Mouse (Mus musculus): ENCODE data around the gene Hivep2.

The Hivep2 gene

GRCm38 (mm10) chr10:13965974-13966829 lies at the start of gene Hivep2:
TSS of gene Hivep2 (plus strand) at chr10:13966075.
- peak; percentile 63 for DNase-seq (ENCODE audit: low spot score)

DNA sequence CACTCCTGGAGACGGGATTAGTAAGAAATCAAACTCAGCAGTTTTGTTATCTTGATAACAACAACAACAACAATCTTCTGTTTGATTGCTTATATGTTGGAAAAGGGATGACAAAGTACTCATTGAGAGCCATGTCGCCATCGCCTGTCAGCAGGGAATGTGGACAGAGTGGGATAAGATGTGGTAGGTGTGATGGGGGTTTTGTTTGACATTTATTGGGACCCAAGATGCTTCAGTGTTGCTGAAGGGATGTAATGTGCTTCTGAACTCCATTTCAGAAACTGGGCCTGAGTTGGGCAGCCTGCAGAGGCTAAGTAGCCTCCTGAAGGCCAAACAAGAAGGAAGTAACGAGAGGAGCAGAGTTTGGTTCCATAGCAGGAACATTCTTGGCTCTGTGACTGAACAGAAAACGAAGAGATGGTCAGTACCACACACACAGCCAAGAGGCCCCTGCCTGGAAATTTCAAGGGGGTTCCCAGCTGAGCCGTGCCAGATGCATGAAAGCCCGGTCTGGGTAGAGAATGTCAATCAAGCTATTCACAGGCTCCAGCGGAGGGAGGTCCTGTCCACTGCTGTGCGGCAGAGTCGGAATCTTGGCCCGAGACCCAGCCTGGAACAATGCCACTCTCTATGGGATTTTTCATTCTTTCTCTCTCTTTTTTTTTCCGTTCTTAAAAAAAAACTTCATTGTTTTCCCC lies 49.1 kb upstream of the Hivep2 start:
- no peak for DNase-seq (ENCODE audit: low spot score)

DNA sequence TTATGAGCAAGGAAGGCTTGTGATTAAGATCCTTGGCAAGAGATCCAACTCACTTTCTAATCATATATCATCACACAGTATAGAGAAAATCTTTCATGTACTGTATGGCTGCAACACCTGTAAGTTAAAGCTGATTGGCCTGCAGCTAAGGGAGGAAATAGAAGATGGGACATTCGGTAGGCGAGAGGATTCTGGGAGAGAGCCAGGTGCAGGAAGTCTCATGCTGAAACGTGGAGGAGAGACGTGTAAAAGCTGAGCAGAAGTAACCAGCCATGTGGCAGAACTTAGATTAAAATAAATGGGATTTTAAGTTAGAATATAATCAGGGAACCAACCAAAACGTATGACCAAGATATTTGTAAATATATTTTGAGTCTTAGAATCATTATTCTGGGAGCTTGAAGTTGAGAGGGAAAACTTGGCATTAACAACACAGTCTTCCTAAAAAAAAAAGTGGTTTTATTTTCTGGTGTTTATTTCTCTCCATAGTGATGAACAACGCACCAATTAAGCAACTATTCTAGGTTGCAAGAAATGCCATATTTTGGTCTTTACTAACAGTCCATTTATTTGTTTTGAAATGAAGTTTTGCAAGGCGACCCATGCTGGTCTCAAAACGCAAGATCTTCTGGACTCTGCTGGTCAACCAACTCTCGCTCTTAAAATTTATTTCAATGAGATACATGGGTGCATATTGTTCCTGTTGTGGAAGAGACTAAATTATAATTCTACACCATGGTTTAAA lies 44.1 kb upstream of the Hivep2 start:
- DNase-seq (ENCODE audit: low spot score) = no peak

- DNase-seq (ENCODE audit: low spot score) = no peak
These were observed 36.6 kb upstream of the Hivep2 start for GRCm38 (mm10) chr10:13929306-13929705.

DNA sequence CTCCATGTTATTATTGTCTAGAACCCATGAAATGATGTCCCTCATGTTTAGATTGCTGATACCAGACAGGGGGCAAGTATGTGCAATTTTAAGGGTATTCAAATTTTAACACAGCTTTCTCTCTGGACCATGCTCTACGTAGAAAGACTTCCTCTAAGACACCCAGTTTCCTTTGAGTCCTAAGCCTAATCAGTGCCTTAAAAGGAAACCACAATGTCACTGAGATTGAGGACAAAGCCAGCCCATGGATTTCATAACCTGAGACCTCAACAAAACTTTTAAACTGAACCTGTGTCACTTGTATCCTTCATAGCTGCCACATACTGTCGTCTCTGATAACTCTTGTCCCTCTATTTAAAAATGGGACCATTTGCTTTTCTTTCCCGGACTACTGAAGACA lies 33.7 kb upstream of the Hivep2 start:
- DNase-seq (ENCODE audit: low spot score) = no peak

DNA sequence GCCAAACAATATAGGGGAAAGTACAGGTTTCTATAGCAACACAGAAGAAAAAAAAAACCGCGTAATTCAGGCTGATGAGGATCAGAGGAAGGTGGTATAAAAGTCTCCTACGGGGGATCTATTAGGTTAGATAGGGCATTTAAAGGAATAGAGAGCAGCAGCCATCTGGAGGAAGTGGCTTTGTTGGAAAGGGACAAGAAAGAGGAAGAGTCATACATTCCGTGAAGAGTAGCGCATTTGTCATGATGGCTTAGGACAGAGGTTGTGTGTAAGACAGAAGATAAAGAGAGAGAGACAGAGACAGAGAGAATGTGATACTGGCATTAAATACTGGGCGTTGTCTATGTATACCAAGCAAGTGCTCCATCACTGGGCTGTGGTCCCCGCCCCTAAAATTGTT lies 32.6 kb upstream of the Hivep2 start:
- DNase-seq (ENCODE audit: low spot score) = no peak

GRCm38 (mm10) chr10:13935646-13936045 lies 30.2 kb upstream of the Hivep2 start:
- DNase-seq (ENCODE audit: low spot score) = no peak

DNA sequence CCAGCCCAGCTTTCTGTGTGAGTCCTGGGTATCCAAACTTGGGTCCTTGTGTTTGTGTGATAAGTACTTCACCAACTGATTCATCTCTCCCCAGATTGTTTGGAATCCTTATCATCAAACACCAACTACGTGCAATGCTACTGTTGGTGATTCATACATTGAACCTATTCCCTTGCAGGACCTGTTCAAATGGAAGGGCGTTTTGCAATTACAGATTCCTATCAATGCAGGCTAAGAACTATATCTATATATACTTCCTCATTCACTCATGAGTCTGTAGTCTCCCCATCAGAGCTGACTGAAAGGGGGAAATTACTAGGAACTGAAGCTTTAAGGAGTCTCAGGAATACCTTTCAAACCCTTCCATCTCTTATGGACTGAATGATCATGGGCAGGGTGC lies 24.5 kb upstream of the Hivep2 start:
- no peak for DNase-seq (ENCODE audit: low spot score)

GRCm38 (mm10) chr10:13943706-13944105 lies 22.2 kb upstream of the Hivep2 start:
- DNase-seq (ENCODE audit: low spot score) = no peak

GRCm38 (mm10) chr10:13946498-13946897 lies 19.4 kb upstream of the Hivep2 start:
- DNase-seq (ENCODE audit: low spot score) = no peak

- DNase-seq (ENCODE audit: low spot score) = no peak
These were observed 2.9 kb upstream of the Hivep2 start for GRCm38 (mm10) chr10:13962965-13963364.

DNA sequence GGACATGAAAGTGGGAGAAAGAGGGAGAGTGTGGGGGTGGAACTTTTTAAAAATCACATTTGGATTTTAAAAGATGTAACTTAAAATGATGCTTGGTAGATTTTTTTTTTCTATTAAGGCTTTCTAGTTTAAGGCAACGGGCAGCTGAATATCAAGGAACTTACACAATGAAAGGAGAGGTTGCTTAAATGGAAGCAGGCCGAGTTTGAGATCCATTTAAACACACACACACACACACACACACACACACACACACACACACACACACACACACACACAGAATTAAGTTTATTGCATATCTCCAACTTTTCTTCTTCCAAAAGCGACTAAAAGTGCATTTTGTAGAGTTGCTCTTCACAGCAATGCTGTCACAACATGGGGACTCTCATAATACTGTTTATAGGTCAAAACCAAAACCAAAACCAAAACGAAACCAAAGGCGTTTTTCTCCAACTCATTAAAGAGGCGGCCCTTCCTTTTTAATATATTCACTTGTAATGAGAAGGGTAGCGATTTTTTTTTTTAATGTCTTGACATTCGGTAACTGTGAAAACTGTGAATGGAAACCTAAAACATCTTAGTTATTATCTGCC lies 1.9 kb upstream of the Hivep2 start:
- no peak for DNase-seq (ENCODE audit: low spot score)

DNA sequence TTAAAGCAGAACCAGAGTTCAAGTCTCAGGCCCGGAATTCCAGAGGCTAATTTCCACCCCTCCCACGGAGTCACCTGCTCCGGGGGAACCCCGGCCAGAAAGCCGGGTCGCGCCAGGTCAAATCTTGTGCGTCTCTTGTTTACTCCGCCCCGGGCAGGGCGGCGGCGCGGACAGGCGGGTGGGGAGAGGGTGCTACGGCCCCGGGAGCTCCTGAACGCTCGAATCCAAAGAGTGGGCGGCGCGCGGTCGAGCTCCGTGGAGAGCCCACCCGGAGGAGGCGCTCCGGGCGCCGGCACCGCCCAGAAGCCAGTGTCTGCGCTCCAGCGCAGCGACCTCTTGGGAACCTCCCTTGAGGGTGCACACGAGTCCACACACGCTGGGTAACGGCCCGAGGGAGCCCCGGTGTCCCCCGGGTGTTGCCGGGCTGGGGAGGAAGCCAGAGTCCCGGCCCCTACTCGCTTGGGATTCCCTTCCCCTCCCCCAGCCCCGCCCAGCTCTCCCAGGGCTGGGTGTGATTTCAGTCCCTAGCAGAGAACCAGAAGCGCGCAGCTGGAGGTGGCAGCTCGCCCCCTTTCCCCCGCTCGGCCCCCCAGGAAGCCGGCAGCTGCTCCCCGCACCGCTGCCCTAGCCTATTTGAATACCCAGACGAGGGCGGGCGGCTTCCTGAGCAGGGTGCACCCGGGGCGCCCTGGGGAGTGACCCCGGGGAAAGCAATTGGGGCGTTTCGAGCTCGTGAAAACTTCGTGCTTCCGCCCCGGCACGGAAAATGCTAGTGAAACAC lies 1.2 kb upstream of the Hivep2 start:
- peak; percentile 77 for DNase-seq (ENCODE audit: low spot score)

GRCm38 (mm10) chr10:13965316-13965973 lies 430 bp upstream of the Hivep2 start:
- DNase-seq (ENCODE audit: low spot score) = peak; percentile 89

- peak; percentile 80 for DNase-seq (ENCODE audit: low spot score)
These were observed 1.1 kb downstream of the Hivep2 start for GRCm38 (mm10) chr10:13966830-13967450.

DNA sequence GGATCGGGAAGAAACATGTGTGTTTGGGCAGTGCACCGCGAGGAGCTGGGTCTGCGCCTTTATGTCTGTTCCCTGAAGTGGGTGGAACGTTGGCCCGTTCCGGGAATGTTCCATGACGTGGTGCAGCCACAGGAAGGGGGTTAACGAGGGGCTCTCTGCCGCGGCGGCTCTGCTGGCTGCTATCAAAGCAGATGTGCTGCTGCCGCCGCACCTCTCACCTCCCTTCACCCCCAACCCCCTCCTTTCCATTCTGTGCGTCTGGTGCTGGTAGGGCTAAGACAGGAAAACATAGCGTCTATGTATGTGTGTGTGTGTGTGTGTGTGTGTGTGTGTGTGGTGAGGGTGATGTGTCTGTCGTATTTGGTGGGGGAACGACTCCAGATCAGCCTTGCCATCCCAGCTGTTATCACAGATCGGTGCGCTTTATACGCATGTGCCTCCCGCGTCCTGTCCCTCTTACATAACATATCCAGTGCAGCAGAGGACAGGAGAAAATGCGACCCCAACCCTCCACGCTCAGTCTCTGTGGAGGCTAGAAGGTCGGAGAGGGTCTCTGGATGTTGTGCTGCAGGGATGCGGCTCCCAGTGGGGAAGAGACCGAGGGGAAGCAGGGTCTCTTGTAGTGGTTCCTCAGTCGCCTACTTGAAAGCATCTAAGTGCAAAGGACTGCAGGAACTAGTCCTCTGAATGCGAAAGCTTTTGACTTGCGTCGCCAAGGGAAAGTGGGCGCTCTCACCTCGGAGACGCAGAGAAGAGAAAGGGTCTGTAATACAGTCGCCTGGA lies 1.8 kb downstream of the Hivep2 start:
- DNase-seq (ENCODE audit: low spot score) = peak; percentile 66

GRCm38 (mm10) chr10:13968234-13968555 lies 2.3 kb downstream of the Hivep2 start:
- no peak for DNase-seq (ENCODE audit: low spot score)

DNA sequence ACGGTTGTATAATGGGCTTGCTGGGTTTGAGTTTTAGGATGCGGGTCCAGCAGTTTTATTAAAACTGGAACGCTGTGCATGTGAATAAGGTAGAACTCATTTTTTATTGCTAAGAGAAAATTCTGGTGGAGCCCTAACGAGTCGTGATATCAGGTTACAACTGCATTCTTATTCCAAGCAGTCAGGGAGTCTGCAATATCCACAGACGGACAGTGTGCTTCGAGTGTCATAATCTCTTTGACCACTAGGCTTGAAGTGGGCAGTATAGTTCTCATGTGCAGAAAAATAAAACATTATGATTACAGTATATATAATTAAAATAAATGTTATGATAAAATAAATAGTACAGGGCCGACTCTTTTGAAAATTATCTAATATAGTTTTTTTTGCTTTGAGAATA lies 3.1 kb downstream of the Hivep2 start:
- no peak for DNase-seq (ENCODE audit: low spot score)

GRCm38 (mm10) chr10:13970321-13970720 lies 4.4 kb downstream of the Hivep2 start:
- DNase-seq (ENCODE audit: low spot score) = no peak

GRCm38 (mm10) chr10:13971268-13971667 lies 5.4 kb downstream of the Hivep2 start:
- DNase-seq (ENCODE audit: low spot score) = no peak
